Mouse (Mus musculus) lung, adult 2 months (tissue): ENCODE measurements around the gene Ndufs6. TPM values are rescaled to one million over a fixed set of nuclear protein-coding genes. Genes with fewer than 3 reads are reported as not detected.
A peak's percentile ranks its signal among the peaks of the same experiment; 100 is the strongest.

ENCODE experiments used
- DNase-seq: peaks from one replicate; pipeline ENCODE4 v3.0.0; 2022
- H3K4me1 ChIP-seq: fragments of 200-500 bp; 2 replicates; pipeline ENCODE4 v1.6.1; 2011; ENCODE audit warnings: low read length; ENCODE audit not compliant: control insufficient read depth, insufficient read depth
- H3K4me3 ChIP-seq: fragments of 200-500 bp; replicated peaks from 2 replicates; pipeline ENCODE3; 2011; ENCODE audit warnings: low read depth, mild to moderate bottlenecking, control low read depth, low read length; ENCODE audit errors: extremely low read depth
- CTCF ChIP-seq: fragments of 200-500 bp; IDR thresholded peaks from 2 replicates; pipeline ENCODE4 v1.5.1; 2011; ENCODE audit warnings: mild to moderate bottlenecking, low read length, control low read depth; ENCODE audit not compliant: insufficient read depth
- POLR2A ChIP-seq: fragments of 200-500 bp; IDR thresholded peaks from 2 replicates; pipeline ENCODE4 v1.6.1; 2011; ENCODE audit warnings: low read depth, mild to moderate bottlenecking, control low read depth, low read length, borderline replicate concordance; ENCODE audit errors: extremely low read depth
- WGBS: fragments of 180-500 bp; shearing (Covaris S2); methylation state at CpG from one replicate; pipeline ENCODE4 v1.1.7; 2018; 5-methylcytosine and 5-hydroxymethylcytosine counted together
- polyA plus RNA-seq: library from polyadenylated mRNA; depleted of rRNA; stranded (reverse); fragments of >200 nt; gene quantifications from 2 replicates; pipeline ENCODE4 v1.2.3, GENCODE M21; 2012; rRNA removed

Gene Ndufs6
- polyA plus RNA-seq, result 44.2 and 60.3 TPM in 2 replicates

- DNase-seq, result peak; percentile 93
- H3K4me1 ChIP-seq, result peaks cover 12% of the 10 kb centered on the region
- peak; percentile 79; the same call in 1 of the 2 replicates for TF ChIP-seq POLR2A
- TF ChIP-seq CTCF, result no peak
- H3K4me3 ChIP-seq, result peak within 1 kb of the TSS; percentile 65
- 1% methylated on average over 45 of the region's 45 CpGs for WGBS
These were observed at the start of gene Ndufs6, which contains the start of gene Mrpl36 for GRCm38 (mm10) chr13:73327827-73328698. Gene Ndufs6, minus strand, starts transcription at chr13:73328542. Gene Mrpl36, plus strand, starts transcription at chr13:73328513.

GRCm38 (mm10) chr13:73377637-73378036 is 49.3 kb upstream of the Ndufs6 start:
- no peak for DNase-seq
- H3K4me3 ChIP-seq, result no peak overlapping the region
- TF ChIP-seq POLR2A (no peak), CTCF (no peak)
- WGBS, result 68% methylated on average over 9 of the region's 9 CpGs
- H3K4me1 ChIP-seq, result no peaks in the 10 kb centered on the region

GRCm38 (mm10) chr13:73374612-73375011 is 46.3 kb upstream of the Ndufs6 start:
- 80% methylated on average over 2 of the region's 2 CpGs for WGBS
- no peak for DNase-seq
- no peak overlapping the region for H3K4me3 ChIP-seq
- TF ChIP-seq POLR2A (no peak), CTCF (no peak)
- H3K4me1 ChIP-seq, result no peaks in the 10 kb centered on the region

GRCm38 (mm10) chr13:73373367-73373766 is 45.0 kb upstream of the Ndufs6 start:
- TF ChIP-seq POLR2A, result no peak
- TF ChIP-seq CTCF, result no peak
- no peaks in the 10 kb centered on the region for H3K4me1 ChIP-seq
- 72% methylated on average over 4 of the region's 4 CpGs for WGBS

GRCm38 (mm10) chr13:73357106-73357505 is 28.8 kb upstream of the Ndufs6 start:
- DNase-seq, result no peak
- 82% methylated on average over 3 of the region's 3 CpGs for WGBS
- TF ChIP-seq POLR2A (no peak), CTCF (no peak)
- H3K4me3 ChIP-seq, result no peak overlapping the region
- H3K4me1 ChIP-seq, result no peaks in the 10 kb centered on the region

More at GRCm38 (mm10) chr13:73373367-73373766, 45.0 kb upstream of the Ndufs6 start:
- no peak for DNase-seq
- H3K4me3 ChIP-seq, result no peak overlapping the region

- Histone ChIP-seq H3K4me1 (no peaks in the 10 kb centered on the region), H3K4me3 (no peak overlapping the region)
- no peak for DNase-seq
- TF ChIP-seq POLR2A (no peak), CTCF (no peak)
These were observed 24.1 kb upstream of the Ndufs6 start for GRCm38 (mm10) chr13:73352491-73352890.

- Histone ChIP-seq H3K4me1 (no peaks in the 10 kb centered on the region), H3K4me3 (no peak overlapping the region)
- WGBS, result 46% methylated on average over 3 of the region's 3 CpGs
- no peak for TF ChIP-seq CTCF
- TF ChIP-seq POLR2A, result no peak
- DNase-seq, result no peak
These were observed 23.6 kb upstream of the Ndufs6 start for GRCm38 (mm10) chr13:73351910-73352309.

- no peak for DNase-seq
- H3K4me3 ChIP-seq, result no peak overlapping the region
- TF ChIP-seq CTCF, result no peak
- TF ChIP-seq POLR2A, result no peak
- 78% methylated on average over 9 of the region's 9 CpGs for WGBS
- H3K4me1 ChIP-seq, result no peaks in the 10 kb centered on the region
These were observed 22.4 kb upstream of the Ndufs6 start for GRCm38 (mm10) chr13:73350741-73351140.

- no peak for TF ChIP-seq POLR2A
- TF ChIP-seq CTCF, result no peak
- 63% methylated on average over 7 of the region's 7 CpGs for WGBS
- Histone ChIP-seq H3K4me1 (no peaks in the 10 kb centered on the region), H3K4me3 (no peak overlapping the region)
- no peak for DNase-seq
These were observed 19.7 kb upstream of the Ndufs6 start for GRCm38 (mm10) chr13:73347922-73348650.

- whole genome bisulfite sequencing, result 69% methylated on average over 3 of the region's 3 CpGs
- DNase-seq, result no peak
- H3K4me1 ChIP-seq, result no peaks in the 10 kb centered on the region
- TF ChIP-seq POLR2A (no peak), CTCF (no peak)
- no peak overlapping the region for H3K4me3 ChIP-seq
These were observed 18.8 kb upstream of the Ndufs6 start for GRCm38 (mm10) chr13:73347171-73347570.
